Mouse (Mus musculus) embryonic facial prominence, embryonic 15.5 days (tissue): ENCODE data around the gene Epha8. TPM values are rescaled to one million over a fixed set of nuclear protein-coding genes. Genes with fewer than 3 reads are reported as not detected.

Source experiments
- ATAC-seq: fragments of 200-750 bp; cut with Nextera tagmentation; 2 replicates; pipeline ENCODE4 v1.8.0; 2017; ENCODE audit warnings: low read depth, moderate TSS enrichment; ENCODE audit not compliant: insufficient number of reproducible peaks, low FRiP score, low TSS enrichment
- H3K27ac ChIP-seq: fragments of 300-500 bp; sonication (generic); replicated peaks from 2 replicates; pipeline ENCODE4 v1.5.1; 2015; ENCODE audit warnings: mild to moderate bottlenecking, inconsistent platforms
- H3K27me3 ChIP-seq: fragments of 300-500 bp; sonication (generic); 2 replicates; pipeline ENCODE4 v1.6.1; 2015; ENCODE audit warnings: inconsistent platforms
- H3K36me3 ChIP-seq: fragments of 300-500 bp; sonication (generic); 2 replicates; pipeline ENCODE4 v1.6.1; 2015; ENCODE audit warnings: mild to moderate bottlenecking, inconsistent platforms
- H3K4me1 ChIP-seq: fragments of 300-500 bp; sonication (generic); 2 replicates; pipeline ENCODE4 v1.6.1; 2015; ENCODE audit warnings: inconsistent platforms
- H3K4me2 ChIP-seq: fragments of 300-500 bp; sonication (generic); replicated peaks from 2 replicates; pipeline ENCODE4 v1.6.1; 2015; ENCODE audit warnings: mild to moderate bottlenecking, inconsistent platforms
- H3K4me3 ChIP-seq: fragments of 300-500 bp; sonication (generic); replicated peaks from 2 replicates; pipeline ENCODE4 v1.5.1; 2015; ENCODE audit warnings: mild to moderate bottlenecking, inconsistent platforms
- H3K9ac ChIP-seq: fragments of 300-500 bp; sonication (generic); 2 replicates; pipeline ENCODE4 v1.6.1; 2015; ENCODE audit warnings: inconsistent platforms
- H3K9me3 ChIP-seq: fragments of 300-500 bp; sonication (generic); replicated peaks from 2 replicates; pipeline ENCODE4 v1.6.1; 2016; ENCODE audit warnings: inconsistent platforms
- WGBS: fragments of 180-500 bp; shearing (Covaris S2); methylation state at CpG from one replicate; pipeline ENCODE4 v1.1.7; 2015; 5-methylcytosine and 5-hydroxymethylcytosine counted together
- polyA plus RNA-seq: library from polyadenylated mRNA; unstranded; fragments of >200 nt; fragmentation: Nextera tagmentation; extraction: Ambion mirVana; gene quantifications from 2 replicates; pipeline ENCODE4 v1.2.1, GENCODE M21; 2015

Gene Epha8
- polyA plus RNA-seq, 1 experiment from 2014 or later, result 2.0 TPM

DNA sequence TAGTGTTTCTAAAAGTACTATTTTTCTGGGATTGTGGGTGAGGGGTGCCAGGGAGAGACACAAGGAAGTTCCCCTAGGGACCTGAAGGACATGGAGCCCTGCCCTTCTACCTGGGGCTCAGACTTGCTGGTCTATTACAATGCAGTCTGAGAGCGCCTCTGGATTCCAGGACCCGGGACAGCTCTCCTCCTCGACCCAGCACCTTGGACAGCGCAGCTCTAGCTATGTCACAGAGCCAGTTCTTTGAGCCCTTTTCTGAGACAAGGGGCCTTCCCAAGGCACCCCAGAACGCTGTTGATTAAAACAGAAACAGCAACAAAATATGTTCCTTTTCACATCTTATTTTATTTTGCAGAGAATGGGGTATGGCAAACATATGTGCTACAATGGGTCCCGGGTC lies 32.1 kb downstream of the Epha8 start:
- no peak overlapping the region for H3K9ac ChIP-seq
- H3K4me2 ChIP-seq, result no peak overlapping the region
- H3K4me3 ChIP-seq, result no peak overlapping the region
- peaks cover 36% of the 10 kb centered on the region for H3K27me3 ChIP-seq
- no peak for ATAC-seq
- WGBS, result 2% methylated on average over 6 of the region's 6 CpGs
- H3K4me1 ChIP-seq, result no peaks in the 10 kb centered on the region
- H3K36me3 ChIP-seq, result no peaks in the 10 kb centered on the region
- H3K9me3 ChIP-seq, result no peaks in the 10 kb centered on the region
- no peak overlapping the region for H3K27ac ChIP-seq

- H3K4me1 ChIP-seq, result no peaks in the 10 kb centered on the region
- ATAC-seq, result no peak
- H3K9ac ChIP-seq, result no peak overlapping the region
- no peaks in the 10 kb centered on the region for H3K9me3 ChIP-seq
- H3K4me3 ChIP-seq, result no peak overlapping the region
- no peak overlapping the region for H3K27ac ChIP-seq
- WGBS, result 73% methylated on average over 3 of the region's 3 CpGs
- H3K27me3 ChIP-seq, result peaks cover 6% of the 10 kb centered on the region; the same call in 1 of the 2 replicates
- H3K36me3 ChIP-seq, result no peaks in the 10 kb centered on the region
- no peak overlapping the region for H3K4me2 ChIP-seq
Measured at GRCm38 (mm10) chr4:136919526-136919925, 37.1 kb downstream of the Epha8 start.

GRCm38 (mm10) chr4:136918834-136919233 lies 37.8 kb downstream of the Epha8 start:
- Histone ChIP-seq H3K27me3 (peaks cover 9% of the 10 kb centered on the region), H3K4me3 (no peak overlapping the region), H3K4me2 (no peak overlapping the region), H3K27ac (no peak overlapping the region), H3K9me3 (no peaks in the 10 kb centered on the region), H3K9ac (no peak overlapping the region), H3K4me1 (no peaks in the 10 kb centered on the region), H3K36me3 (no peaks in the 10 kb centered on the region)
- WGBS, result 83% methylated on average over 8 of the region's 8 CpGs
- no peak for ATAC-seq

GRCm38 (mm10) chr4:136917165-136917524 lies 39.5 kb downstream of the Epha8 start:
- no peak overlapping the region for H3K9ac ChIP-seq
- H3K27me3 ChIP-seq, result peaks cover 18% of the 10 kb centered on the region
- H3K9me3 ChIP-seq, result no peaks in the 10 kb centered on the region
- H3K36me3 ChIP-seq, result no peaks in the 10 kb centered on the region
- no peak for ATAC-seq
- WGBS, result 34% methylated on average over 7 of the region's 7 CpGs
- H3K27ac ChIP-seq, result no peak overlapping the region
- no peak overlapping the region for H3K4me2 ChIP-seq
- no peaks in the 10 kb centered on the region for H3K4me1 ChIP-seq
- H3K4me3 ChIP-seq, result no peak overlapping the region

DNA sequence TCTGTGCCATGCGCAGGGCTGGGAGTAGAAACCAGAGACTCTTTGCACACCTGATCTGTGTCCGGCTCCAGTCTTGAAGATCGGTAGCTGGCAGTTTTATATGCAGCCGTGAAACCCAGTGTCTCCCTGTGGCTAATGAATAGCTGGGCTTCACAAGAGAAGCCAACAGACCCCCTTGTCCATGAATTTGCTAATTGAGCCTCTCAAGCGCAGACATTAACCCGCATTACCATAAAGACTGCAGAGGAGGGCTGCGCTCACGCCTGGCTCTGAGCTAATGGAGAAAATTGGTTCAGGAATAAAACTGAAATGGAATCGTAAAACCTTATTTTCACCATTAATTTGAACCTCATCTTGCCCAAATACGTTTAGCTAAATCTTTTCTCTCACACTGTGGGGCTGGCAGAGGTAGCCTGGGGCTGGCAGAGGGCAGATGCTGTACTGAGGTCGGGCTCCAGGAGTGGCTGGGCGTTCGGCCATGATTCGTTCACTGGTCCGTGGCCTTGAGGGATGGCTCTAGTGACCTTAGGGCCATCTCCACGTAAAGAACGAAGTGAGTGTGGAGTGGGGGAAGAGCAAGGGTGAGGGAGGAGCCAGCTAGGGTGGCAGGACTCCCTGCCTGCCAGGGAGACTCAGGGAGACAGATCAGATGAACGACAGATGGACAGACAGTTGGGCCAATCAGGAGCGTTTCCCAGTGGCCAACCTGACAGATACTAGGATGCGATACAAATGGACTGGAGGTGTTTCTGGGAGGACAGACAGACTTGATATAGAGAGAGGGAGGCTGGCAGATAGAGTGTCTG lies 40.1 kb downstream of the Epha8 start:
- WGBS, result 67% methylated on average over 20 of the region's 20 CpGs
- Histone ChIP-seq H3K27me3 (peaks cover 23% of the 10 kb centered on the region), H3K9ac (no peak overlapping the region), H3K9me3 (no peaks in the 10 kb centered on the region), H3K4me2 (no peak overlapping the region), H3K27ac (no peak overlapping the region), H3K4me1 (no peaks in the 10 kb centered on the region), H3K4me3 (no peak overlapping the region), H3K36me3 (no peaks in the 10 kb centered on the region)
- ATAC-seq, result no peak

DNA sequence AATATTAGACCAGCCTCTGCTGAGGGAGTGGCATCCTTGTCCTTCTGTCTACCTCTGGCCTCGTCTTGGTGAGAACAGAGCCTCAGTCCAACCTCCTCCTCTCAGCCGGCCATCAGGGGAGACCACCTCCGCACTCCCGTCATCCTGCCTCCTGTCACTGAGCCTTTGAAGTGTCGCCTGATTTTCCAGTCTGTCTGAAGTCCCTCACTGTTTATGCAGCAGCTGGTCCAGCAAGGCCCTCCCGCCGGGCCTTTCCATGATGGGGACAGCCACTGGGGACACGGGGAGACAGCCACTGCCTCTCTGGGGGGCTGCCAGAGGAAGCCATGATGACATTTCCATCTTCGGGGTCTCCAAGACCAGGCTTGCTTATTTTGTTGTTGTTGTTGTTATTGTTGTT lies 43.8 kb downstream of the Epha8 start:
- H3K9ac ChIP-seq, result no peak overlapping the region
- WGBS, result 18% methylated on average over 9 of the region's 9 CpGs
- no peak overlapping the region for H3K4me3 ChIP-seq
- H3K4me2 ChIP-seq, result no peak overlapping the region
- ATAC-seq, result no peak
- peaks cover 41% of the 10 kb centered on the region for H3K27me3 ChIP-seq
- H3K36me3 ChIP-seq, result no peaks in the 10 kb centered on the region
- no peaks in the 10 kb centered on the region for H3K9me3 ChIP-seq
- H3K4me1 ChIP-seq, result no peaks in the 10 kb centered on the region
- no peak overlapping the region for H3K27ac ChIP-seq

- peaks cover 47% of the 10 kb centered on the region for H3K27me3 ChIP-seq
- H3K27ac ChIP-seq, result no peak overlapping the region
- no peaks in the 10 kb centered on the region for H3K36me3 ChIP-seq
- H3K4me3 ChIP-seq, result no peak overlapping the region
- no peak overlapping the region for H3K4me2 ChIP-seq
- WGBS, result 36% methylated on average over 9 of the region's 9 CpGs
- H3K9ac ChIP-seq, result no peak overlapping the region
- no peak for ATAC-seq
- no peaks in the 10 kb centered on the region for H3K4me1 ChIP-seq
- no peaks in the 10 kb centered on the region for H3K9me3 ChIP-seq
Measured at GRCm38 (mm10) chr4:136911804-136912203, 44.8 kb downstream of the Epha8 start.

- no peak overlapping the region for H3K9ac ChIP-seq
- peaks cover 53% of the 10 kb centered on the region for H3K27me3 ChIP-seq
- no peaks in the 10 kb centered on the region for H3K4me1 ChIP-seq
- H3K36me3 ChIP-seq, result no peaks in the 10 kb centered on the region
- WGBS, result 6% methylated on average over 17 of the region's 17 CpGs
- H3K9me3 ChIP-seq, result no peaks in the 10 kb centered on the region
- no peak for ATAC-seq
- no peak overlapping the region for H3K4me2 ChIP-seq
- H3K27ac ChIP-seq, result no peak overlapping the region
- no peak overlapping the region for H3K4me3 ChIP-seq
Measured at GRCm38 (mm10) chr4:136911211-136911646, 45.4 kb downstream of the Epha8 start.

GRCm38 (mm10) chr4:136907809-136908208 lies 48.8 kb downstream of the Epha8 start:
- H3K4me2 ChIP-seq, result no peak overlapping the region
- H3K4me1 ChIP-seq, result 0 out of 2 replicates have a peak, but pooled peaks cover 5% of the 10 kb centered on the region
- no peak overlapping the region for H3K4me3 ChIP-seq
- no peak overlapping the region for H3K27ac ChIP-seq
- ATAC-seq, result no peak
- no peak overlapping the region for H3K9ac ChIP-seq
- no peaks in the 10 kb centered on the region for H3K9me3 ChIP-seq
- H3K36me3 ChIP-seq, result no peaks in the 10 kb centered on the region
- peaks cover 76% of the 10 kb centered on the region for H3K27me3 ChIP-seq

DNA sequence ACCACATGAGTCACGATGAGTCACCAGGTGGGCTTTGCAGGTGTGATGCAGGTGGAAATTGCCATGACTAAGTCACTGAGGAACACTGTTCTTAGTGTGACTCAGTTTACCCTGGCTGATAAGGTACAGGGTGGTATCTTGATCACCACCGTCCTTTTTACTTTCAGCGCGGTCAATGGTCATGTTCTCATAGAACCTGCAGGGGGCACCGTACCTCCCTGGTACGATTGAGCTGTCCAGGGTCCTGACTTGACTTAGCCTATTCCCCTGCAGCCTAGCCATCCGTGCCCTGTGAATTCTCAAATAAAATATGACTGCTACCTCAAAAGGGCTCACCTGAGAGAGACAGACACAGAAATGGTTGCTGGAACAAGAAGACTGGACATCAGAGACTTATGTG lies 49.6 kb downstream of the Epha8 start:
- no peak overlapping the region for H3K4me3 ChIP-seq
- no peaks in the 10 kb centered on the region for H3K9me3 ChIP-seq
- H3K4me2 ChIP-seq, result no peak overlapping the region
- no peak overlapping the region for H3K9ac ChIP-seq
- no peak overlapping the region for H3K27ac ChIP-seq
- H3K36me3 ChIP-seq, result no peaks in the 10 kb centered on the region
- 0 out of 2 replicates have a peak, but pooled peaks cover 5% of the 10 kb centered on the region for H3K4me1 ChIP-seq
- no peak for ATAC-seq
- H3K27me3 ChIP-seq, result peaks cover 68% of the 10 kb centered on the region
- 13% methylated on average over 7 of the region's 7 CpGs for WGBS

- Histone ChIP-seq H3K36me3 (no peaks in the 10 kb centered on the region), H3K9me3 (no peaks in the 10 kb centered on the region), H3K4me2 (no peak overlapping the region), H3K4me3 (no peak overlapping the region), H3K4me1 (0 out of 2 replicates have a peak, but pooled peaks cover 5% of the 10 kb centered on the region), H3K27me3 (peaks cover 49% of the 10 kb centered on the region), H3K9ac (no peak overlapping the region), H3K27ac (no peak overlapping the region)
- under 1% methylated on average over 23 of the region's 23 CpGs for WGBS
- no peak for ATAC-seq
Measured at GRCm38 (mm10) chr4:136904767-136905539, 51.7 kb downstream of the Epha8 start.
